Mouse (Mus musculus) left cerebral cortex, adult 18-20 months (tissue): Measurements from ENCODE around the gene 1110017D15Rik. TPM values are rescaled to one million over a fixed set of nuclear protein-coding genes. Genes with fewer than 3 reads are reported as not detected.
A peak's percentile ranks its signal among the peaks of the same experiment; 100 is the strongest.

Experiments used
- DNase-seq, 2 experiments: peaks; one replicate each; pipeline ENCODE4 v3.0.0; 2021 to 2022; ENCODE audit warnings: low spot score in 2 of 2, mixed read lengths in 1 of 2
- total RNA-seq, 2 experiments: library from RNA; stranded (reverse); gene quantifications; 2 replicates each; pipeline ENCODE4 v1.2.3; 2021

1110017D15Rik gene
- total RNA-seq, 2 experiments from 2014 or later, result 5.1 to 5.7 TPM

GRCm38 (mm10) chr4:41513714-41514113, 3.4 kb downstream of the 1110017D15Rik start:
- no peak for DNase-seq

- DNase-seq, result no peak
These were observed 3.8 kb downstream of the 1110017D15Rik start for GRCm38 (mm10) chr4:41513309-41513708.

DNA sequence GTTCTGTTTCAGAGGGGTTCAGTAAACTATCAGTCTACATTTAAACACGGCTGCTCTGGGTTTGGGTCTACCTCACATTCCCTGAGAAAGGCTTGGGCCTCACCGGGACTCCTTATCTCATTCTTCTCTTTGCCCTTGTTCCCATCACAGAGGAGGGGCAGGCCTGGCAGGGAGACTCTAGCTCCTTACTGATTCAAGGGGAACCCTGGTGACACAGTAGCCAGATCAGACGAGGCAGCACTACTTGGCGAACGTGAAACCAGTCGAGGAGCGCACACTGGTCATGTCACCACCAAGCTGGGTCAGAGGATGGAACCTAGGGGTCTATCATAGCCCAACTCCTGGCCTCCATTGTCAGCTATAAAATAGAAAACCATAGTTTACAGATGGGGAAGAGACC, 9.1 kb downstream of the 1110017D15Rik start:
- DNase-seq, result no peak

- no peak for DNase-seq
These were observed 9.7 kb downstream of the 1110017D15Rik start for GRCm38 (mm10) chr4:41507326-41507924.

GRCm38 (mm10) chr4:41506906-41507305, 10.2 kb downstream of the 1110017D15Rik start:
- DNase-seq, result peak; percentile 82 to 86

GRCm38 (mm10) chr4:41506156-41506555, 11.0 kb downstream of the 1110017D15Rik start:
- DNase-seq, result peak in 1 of 2 experiments; percentile 55

GRCm38 (mm10) chr4:41505131-41505551, 12.0 kb downstream of the 1110017D15Rik start:
- no peak for DNase-seq

GRCm38 (mm10) chr4:41504325-41504724, 12.8 kb downstream of the 1110017D15Rik start:
- DNase-seq, result no peak

DNA sequence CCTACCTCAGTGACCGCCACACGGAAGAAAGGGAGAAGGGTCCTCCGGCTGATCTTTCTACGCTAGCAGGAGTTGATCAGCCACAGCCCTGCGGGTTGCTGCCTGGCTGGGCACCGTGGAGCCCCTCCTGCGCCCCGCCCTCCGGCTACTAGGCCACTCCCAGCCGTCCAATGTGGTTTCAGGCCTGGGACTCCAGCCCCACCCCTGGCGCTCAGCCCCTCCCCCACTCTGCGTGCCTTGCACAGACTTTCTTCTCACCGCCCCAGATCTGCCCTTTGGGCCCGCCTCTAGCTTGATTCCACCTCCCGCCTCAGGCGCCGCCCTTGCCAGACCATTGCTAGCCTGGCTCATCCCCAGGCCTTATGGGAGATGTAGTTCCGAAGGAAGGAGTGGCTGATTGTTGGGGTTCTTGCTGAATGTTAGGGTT, 14.1 kb downstream of the 1110017D15Rik start, which contains the start of gene AI464131:
Gene AI464131, minus strand, starts transcription at position 91 of the 427 bp plus-strand sequence.
- DNase-seq, result peak; percentile 92 to 96

GRCm38 (mm10) chr4:41502171-41502940, 14.8 kb downstream of the 1110017D15Rik start:
- no peak for DNase-seq

GRCm38 (mm10) chr4:41500787-41501186, 16.3 kb downstream of the 1110017D15Rik start:
- no peak for DNase-seq

GRCm38 (mm10) chr4:41499619-41500018, 17.5 kb downstream of the 1110017D15Rik start:
- DNase-seq, result no peak

DNA sequence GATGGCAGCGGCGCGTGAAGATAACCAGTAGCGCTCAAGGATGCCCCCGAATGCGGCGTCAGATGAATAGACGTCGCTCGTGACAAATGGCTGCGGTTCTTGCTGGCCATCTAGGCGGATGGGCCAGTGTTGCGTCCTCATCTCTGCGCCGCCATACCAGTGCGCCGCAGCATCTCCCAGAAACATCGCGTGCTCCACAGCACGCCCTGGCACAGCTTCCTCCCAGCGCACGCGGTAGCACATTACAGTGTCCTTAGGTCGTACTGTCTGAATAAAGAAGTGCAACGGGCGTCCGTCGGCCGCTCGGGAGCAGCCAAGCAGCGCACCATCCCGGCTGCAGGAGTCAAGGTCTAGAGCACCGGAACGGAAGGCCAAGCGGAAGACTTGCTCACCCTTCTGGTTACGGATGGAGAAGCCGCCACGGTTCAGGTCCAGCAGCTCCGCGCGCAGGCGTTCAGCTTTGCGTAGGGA, 18.2 kb downstream of the 1110017D15Rik start:
- DNase-seq, result no peak

GRCm38 (mm10) chr4:41497995-41498845, 18.9 kb downstream of the 1110017D15Rik start:
- DNase-seq, result no peak

GRCm38 (mm10) chr4:41497579-41497978, 19.6 kb downstream of the 1110017D15Rik start:
- no peak for DNase-seq

DNA sequence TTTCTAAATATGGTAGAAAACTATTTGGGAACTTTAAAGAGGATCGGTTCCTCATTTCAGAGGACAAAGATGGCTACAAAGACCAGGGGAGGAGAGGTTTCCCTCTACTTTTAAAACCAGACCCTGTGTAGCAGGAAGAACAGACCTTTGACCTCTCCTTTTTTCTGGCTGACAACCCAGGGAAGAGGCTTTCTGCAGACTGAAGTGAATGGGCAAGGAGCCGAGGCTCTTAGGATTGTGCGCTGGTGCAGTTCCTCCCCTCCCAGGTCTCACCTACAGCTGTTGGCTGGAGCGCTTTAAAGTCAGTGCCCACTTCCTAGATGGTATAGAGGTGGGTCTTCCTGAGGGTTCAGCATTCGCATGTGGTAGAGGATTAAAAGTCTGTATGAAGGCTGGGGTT, 20.1 kb downstream of the 1110017D15Rik start:
- no peak for DNase-seq

DNA sequence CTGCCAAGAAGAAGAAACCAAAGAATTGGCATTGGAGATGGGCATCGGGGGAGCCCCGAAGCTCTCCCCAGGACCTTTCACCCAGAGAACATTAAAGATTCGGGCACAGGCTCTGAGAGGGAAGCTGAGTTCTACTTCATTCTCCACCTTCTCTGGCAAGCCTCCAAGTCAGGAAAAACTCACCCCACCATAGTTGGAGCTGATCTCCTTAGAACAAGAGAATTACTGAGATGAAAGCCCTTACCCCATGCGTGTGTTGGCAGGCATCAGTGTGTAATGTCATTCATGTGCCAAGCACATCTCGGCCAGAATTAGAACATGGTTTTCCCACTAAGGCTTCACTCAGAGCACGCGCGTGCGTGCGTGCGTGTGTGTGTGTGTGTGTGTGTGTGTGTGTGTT, 21.3 kb downstream of the 1110017D15Rik start:
- no peak for DNase-seq

- DNase-seq, result no peak
These were observed 22.1 kb downstream of the 1110017D15Rik start for GRCm38 (mm10) chr4:41495076-41495475.

GRCm38 (mm10) chr4:41494378-41494777, 22.8 kb downstream of the 1110017D15Rik start:
- no peak for DNase-seq

GRCm38 (mm10) chr4:41493464-41494116, 23.5 kb downstream of the 1110017D15Rik start:
- DNase-seq, result no peak

- no peak for DNase-seq
These were observed 24.2 kb downstream of the 1110017D15Rik start for GRCm38 (mm10) chr4:41492951-41493350.
